Mouse (Mus musculus): ENCODE measurements around the gene Cenpc1. TPM values are rescaled to one million over a fixed set of nuclear protein-coding genes. Genes with fewer than 3 reads are reported as not detected.

Gene Cenpc1
- polyA plus RNA-seq, 1 experiment from 2014 or later = 47.6 TPM

DNA sequence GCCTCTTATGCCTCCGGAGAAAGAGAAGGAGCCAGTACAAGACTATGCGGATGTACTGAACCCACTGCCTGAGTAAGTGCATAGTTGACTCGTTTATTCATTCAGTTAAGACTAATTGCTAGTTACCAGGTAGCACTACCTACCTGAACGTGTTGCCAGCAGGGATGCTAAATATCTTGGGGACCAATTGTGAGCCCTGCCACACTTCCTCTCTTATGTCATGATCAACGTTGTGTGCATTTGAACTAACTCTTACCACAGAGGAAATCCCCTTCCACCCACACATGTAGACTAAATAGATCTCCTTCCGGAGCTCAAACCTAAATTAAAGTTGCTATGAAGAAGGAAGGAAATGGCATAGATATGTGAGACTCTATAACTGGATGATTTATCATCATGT lies 21.4 kb upstream of the Cenpc1 start:
- no peaks in the 10 kb centered on the region for H3K9me3 ChIP-seq (ENCODE audit: control insufficient read depth, low read length)
- H3K27ac ChIP-seq (ENCODE audit: low read depth, low read length) = no peak overlapping the region
- ATAC-seq (ENCODE audit: low FRiP score) = no peak
- no peaks in the 10 kb centered on the region for H3K4me1 ChIP-seq (ENCODE audit: control insufficient read depth, insufficient read depth, low read length)
- no peaks in the 10 kb centered on the region for H3K36me3 ChIP-seq (ENCODE audit: control insufficient read depth, insufficient read depth, low read length)
- no peak overlapping the region for H3K9ac ChIP-seq (ENCODE audit: low read length)
- 83% methylated on average over 6 of the region's 6 CpGs for WGBS
- H3K27me3 ChIP-seq (ENCODE audit: control insufficient read depth, insufficient read depth, low read length) = no peaks in the 10 kb centered on the region
- H3K4me3 ChIP-seq (ENCODE audit: low read depth, low read length) = no peak overlapping the region
- no peak for DNase-seq (ENCODE audit: low spot score, missing footprints)
- no peak overlapping the region for H3K4me2 ChIP-seq

GRCm38 (mm10) chr5:86084979-86085378 lies 19.6 kb upstream of the Cenpc1 start:
- H3K4me1 ChIP-seq (ENCODE audit: control insufficient read depth, insufficient read depth, low read length) = no peaks in the 10 kb centered on the region
- H3K4me2 ChIP-seq = no peak overlapping the region
- H3K9me3 ChIP-seq (ENCODE audit: control insufficient read depth, low read length) = no peaks in the 10 kb centered on the region
- DNase-seq (ENCODE audit: low spot score, missing footprints) (peak; percentile 14), ATAC-seq (ENCODE audit: low FRiP score) (no peak)
- no peak overlapping the region for H3K9ac ChIP-seq (ENCODE audit: low read length)
- no peak overlapping the region for H3K27ac ChIP-seq (ENCODE audit: low read depth, low read length)
- 84% methylated on average over 7 of the region's 7 CpGs for WGBS
- H3K27me3 ChIP-seq (ENCODE audit: control insufficient read depth, insufficient read depth, low read length) = no peaks in the 10 kb centered on the region
- no peak overlapping the region for H3K4me3 ChIP-seq (ENCODE audit: low read depth, low read length)
- H3K36me3 ChIP-seq (ENCODE audit: control insufficient read depth, insufficient read depth, low read length) = no peaks in the 10 kb centered on the region

DNA sequence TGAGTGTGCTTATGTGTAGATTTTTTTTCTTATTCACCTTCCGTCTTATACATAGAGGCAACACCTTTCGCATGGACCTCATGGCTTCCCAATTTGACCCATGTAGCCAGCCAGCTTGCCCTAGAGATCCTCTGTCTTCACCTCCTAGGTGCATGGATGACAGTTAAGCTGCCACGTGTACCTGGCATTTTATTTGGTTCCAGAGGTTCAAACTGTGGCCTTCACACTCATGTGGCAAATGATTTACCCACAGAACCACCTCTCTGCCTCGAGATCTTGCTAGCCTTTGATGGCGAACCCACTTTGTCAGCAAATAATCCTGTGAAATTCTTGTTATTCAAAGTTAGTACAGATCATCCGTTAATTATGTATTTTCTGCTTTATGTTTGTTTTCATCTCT lies 18.6 kb upstream of the Cenpc1 start:
- Histone ChIP-seq H3K27me3 (ENCODE audit: control insufficient read depth, insufficient read depth, low read length) (no peaks in the 10 kb centered on the region), H3K4me1 (ENCODE audit: control insufficient read depth, insufficient read depth, low read length) (no peaks in the 10 kb centered on the region), H3K4me3 (ENCODE audit: low read depth, low read length) (no peak overlapping the region), H3K27ac (ENCODE audit: low read depth, low read length) (no peak overlapping the region), H3K9me3 (ENCODE audit: control insufficient read depth, low read length) (no peaks in the 10 kb centered on the region), H3K4me2 (no peak overlapping the region), H3K9ac (ENCODE audit: low read length) (no peak overlapping the region), H3K36me3 (ENCODE audit: control insufficient read depth, insufficient read depth, low read length) (no peaks in the 10 kb centered on the region)
- DNase-seq (ENCODE audit: low spot score, missing footprints) = no peak
- ATAC-seq (ENCODE audit: low FRiP score) = no peak
- WGBS = 89% methylated on average over 6 of the region's 6 CpGs

GRCm38 (mm10) chr5:86078720-86079334 lies 13.4 kb upstream of the Cenpc1 start:
- Histone ChIP-seq H3K27me3 (ENCODE audit: control insufficient read depth, insufficient read depth, low read length) (no peaks in the 10 kb centered on the region), H3K27ac (ENCODE audit: low read depth, low read length) (no peak overlapping the region), H3K9me3 (ENCODE audit: control insufficient read depth, low read length) (no peaks in the 10 kb centered on the region), H3K9ac (ENCODE audit: low read length) (no peak overlapping the region), H3K4me2 (no peak overlapping the region), H3K36me3 (ENCODE audit: control insufficient read depth, insufficient read depth, low read length) (no peaks in the 10 kb centered on the region), H3K4me3 (ENCODE audit: low read depth, low read length) (no peak overlapping the region), H3K4me1 (ENCODE audit: control insufficient read depth, insufficient read depth, low read length) (no peaks in the 10 kb centered on the region)
- DNase-seq (ENCODE audit: low spot score, missing footprints) = no peak
- no peak for ATAC-seq (ENCODE audit: low FRiP score)
- 85% methylated on average over 3 of the region's 3 CpGs for WGBS

DNA sequence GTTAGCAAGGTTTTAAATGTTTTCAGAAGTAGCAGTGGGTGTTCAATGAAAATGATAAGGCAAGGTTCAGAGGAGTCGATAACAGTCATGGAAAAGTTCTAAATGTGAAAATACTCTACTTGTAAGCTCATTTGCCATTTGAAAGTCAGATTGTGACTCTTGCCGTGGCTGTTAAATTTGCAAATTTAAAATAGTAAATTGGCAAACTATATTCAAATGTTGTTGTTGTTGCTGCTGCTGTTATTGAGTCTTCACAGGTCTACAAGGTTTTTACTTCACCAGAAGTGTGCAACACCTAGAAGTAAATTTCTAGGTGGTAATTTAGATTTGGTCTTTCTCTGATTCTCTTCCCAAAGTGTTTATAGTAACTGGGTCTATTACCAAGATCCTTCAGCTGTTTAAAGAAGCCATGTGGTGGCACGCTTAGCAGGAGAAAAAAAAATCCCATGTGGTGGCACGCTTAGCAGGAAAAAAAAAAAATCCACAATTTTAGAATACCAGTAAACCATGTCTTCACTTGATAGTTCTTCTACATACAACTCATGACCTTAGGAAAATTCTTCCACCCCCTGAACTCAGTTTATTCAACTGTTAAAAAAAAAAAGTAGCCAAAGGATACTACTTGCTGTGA lies 7.5 kb upstream of the Cenpc1 start:
- H3K4me2 ChIP-seq = no peak overlapping the region
- no peak overlapping the region for H3K4me3 ChIP-seq (ENCODE audit: low read depth, low read length)
- 83% methylated on average over 4 of the region's 4 CpGs for WGBS
- no peaks in the 10 kb centered on the region for H3K36me3 ChIP-seq (ENCODE audit: control insufficient read depth, insufficient read depth, low read length)
- H3K27me3 ChIP-seq (ENCODE audit: control insufficient read depth, insufficient read depth, low read length) = no peaks in the 10 kb centered on the region
- H3K9me3 ChIP-seq (ENCODE audit: control insufficient read depth, low read length) = no peaks in the 10 kb centered on the region
- DNase-seq (ENCODE audit: low spot score, missing footprints) (no peak), ATAC-seq (ENCODE audit: low FRiP score) (no peak)
- no peak overlapping the region for H3K27ac ChIP-seq (ENCODE audit: low read depth, low read length)
- no peaks in the 10 kb centered on the region for H3K4me1 ChIP-seq (ENCODE audit: control insufficient read depth, insufficient read depth, low read length)
- H3K9ac ChIP-seq (ENCODE audit: low read length) = no peak overlapping the region

DNA sequence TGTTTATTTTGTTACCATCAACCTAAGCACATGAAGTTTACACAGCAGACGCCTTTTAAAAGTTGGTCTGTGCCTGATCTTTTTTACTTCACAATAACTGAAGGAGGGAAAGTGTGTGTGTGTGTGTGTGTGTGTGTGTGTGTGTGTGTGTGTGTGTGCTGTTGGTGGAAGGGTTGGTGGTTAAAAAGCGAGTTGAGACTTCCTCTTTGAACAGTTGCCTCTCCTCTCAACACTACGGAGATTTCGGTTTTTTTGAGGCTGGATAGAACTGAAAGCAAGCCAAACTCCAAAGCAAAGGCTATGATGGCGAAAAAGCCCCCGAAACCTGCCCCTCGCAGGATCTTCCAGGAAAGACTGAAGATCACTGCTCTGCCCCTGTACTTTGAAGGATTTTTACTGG lies 6.2 kb upstream of the Cenpc1 start, which contains the start of gene Stap1:
Gene Stap1, plus strand, starts transcription at position 209 of the 400 bp plus-strand sequence.
- Histone ChIP-seq H3K4me3 (ENCODE audit: low read depth, low read length) (no peak within 1 kb of the TSS), H3K4me2 (no peak within 1 kb of the TSS), H3K36me3 (ENCODE audit: control insufficient read depth, insufficient read depth, low read length) (no peaks in the 10 kb centered on the region), H3K9ac (ENCODE audit: low read length) (no peak within 1 kb of the TSS), H3K9me3 (ENCODE audit: control insufficient read depth, low read length) (no peaks in the 10 kb centered on the region), H3K27ac (ENCODE audit: low read depth, low read length) (no peak within 1 kb of the TSS), H3K27me3 (ENCODE audit: control insufficient read depth, insufficient read depth, low read length) (no peaks in the 10 kb centered on the region), H3K4me1 (ENCODE audit: control insufficient read depth, insufficient read depth, low read length) (no peaks in the 10 kb centered on the region)
- DNase-seq (ENCODE audit: low spot score, missing footprints) (no peak), ATAC-seq (ENCODE audit: low FRiP score) (no peak)
- 83% methylated on average over 7 of the region's 7 CpGs for WGBS

- Histone ChIP-seq H3K36me3 (ENCODE audit: control insufficient read depth, insufficient read depth, low read length) (no peaks in the 10 kb centered on the region), H3K27ac (ENCODE audit: low read depth, low read length) (no peak overlapping the region), H3K9me3 (ENCODE audit: control insufficient read depth, low read length) (no peaks in the 10 kb centered on the region), H3K4me1 (ENCODE audit: control insufficient read depth, insufficient read depth, low read length) (no peaks in the 10 kb centered on the region), H3K4me2 (no peak overlapping the region), H3K9ac (ENCODE audit: low read length) (no peak overlapping the region), H3K4me3 (ENCODE audit: low read depth, low read length) (no peak overlapping the region), H3K27me3 (ENCODE audit: control insufficient read depth, insufficient read depth, low read length) (no peaks in the 10 kb centered on the region)
- 80% methylated on average over 6 of the region's 6 CpGs for WGBS
- ATAC-seq (ENCODE audit: low FRiP score) (no peak), DNase-seq (ENCODE audit: low spot score, missing footprints) (no peak)
Observed at GRCm38 (mm10) chr5:86069121-86069520, 3.7 kb upstream of the Cenpc1 start.

GRCm38 (mm10) chr5:86068451-86068850 lies 3.1 kb upstream of the Cenpc1 start:
- H3K36me3 ChIP-seq (ENCODE audit: control insufficient read depth, insufficient read depth, low read length) = no peaks in the 10 kb centered on the region
- peaks cover 4% of the 10 kb centered on the region; the same call in 1 of the 2 replicates for H3K4me1 ChIP-seq (ENCODE audit: control insufficient read depth, insufficient read depth, low read length)
- H3K9ac ChIP-seq (ENCODE audit: low read length) = no peak overlapping the region
- WGBS = 87% methylated on average over 3 of the region's 3 CpGs
- H3K9me3 ChIP-seq (ENCODE audit: control insufficient read depth, low read length) = no peaks in the 10 kb centered on the region
- ATAC-seq (ENCODE audit: low FRiP score) (no peak), DNase-seq (ENCODE audit: low spot score, missing footprints) (no peak)
- no peaks in the 10 kb centered on the region for H3K27me3 ChIP-seq (ENCODE audit: control insufficient read depth, insufficient read depth, low read length)
- H3K4me2 ChIP-seq = no peak overlapping the region
- no peak overlapping the region for H3K27ac ChIP-seq (ENCODE audit: low read depth, low read length)
- no peak overlapping the region for H3K4me3 ChIP-seq (ENCODE audit: low read depth, low read length)

- WGBS = 3% methylated on average over 17 of the region's 17 CpGs
- Histone ChIP-seq H3K9me3 (ENCODE audit: control insufficient read depth, low read length) (no peaks in the 10 kb centered on the region), H3K4me2 (peak overlapping the region; percentile 49), H3K27ac (ENCODE audit: low read depth, low read length) (no peak overlapping the region), H3K27me3 (ENCODE audit: control insufficient read depth, insufficient read depth, low read length) (no peaks in the 10 kb centered on the region), H3K4me3 (ENCODE audit: low read depth, low read length) (peak overlapping the region; percentile 77), H3K9ac (ENCODE audit: low read length) (peak overlapping the region; percentile 42), H3K4me1 (ENCODE audit: control insufficient read depth, insufficient read depth, low read length) (peaks cover 6% of the 10 kb centered on the region; the same call in 1 of the 2 replicates), H3K36me3 (ENCODE audit: control insufficient read depth, insufficient read depth, low read length) (no peaks in the 10 kb centered on the region)
- DNase-seq (ENCODE audit: low spot score, missing footprints) (peak; percentile 99), ATAC-seq (ENCODE audit: low FRiP score) (peak; percentile 43)
Observed at GRCm38 (mm10) chr5:86066551-86066929, 1.2 kb upstream of the Cenpc1 start.
